Mouse (Mus musculus) cortical plate, adult 2 months (tissue): ENCODE results near the gene Prkacb.

Source experiments
- CTCF ChIP-seq: fragments of 200-500 bp; IDR thresholded peaks from 2 replicates; pipeline ENCODE4 v1.5.1; 2011; ENCODE audit warnings: mild to moderate bottlenecking, control low read depth, low read length; ENCODE audit not compliant: insufficient read depth; ENCODE audit errors: extremely low read depth
- POLR2A ChIP-seq: fragments of 200-500 bp; IDR thresholded peaks from 2 replicates; pipeline ENCODE4 v1.6.1; 2011; ENCODE audit warnings: mild to moderate bottlenecking, low read length, control low read depth; ENCODE audit not compliant: insufficient read depth; ENCODE audit errors: extremely low read depth

- TF ChIP-seq CTCF: no peak
- no peak for TF ChIP-seq POLR2A
These were observed 112.7 kb downstream of the Prkacb start for GRCm38 (mm10) chr3:146700051-146700450.
